ENCODE assay signal across 8 mouse cellular contexts in the genomic region with DNA sequence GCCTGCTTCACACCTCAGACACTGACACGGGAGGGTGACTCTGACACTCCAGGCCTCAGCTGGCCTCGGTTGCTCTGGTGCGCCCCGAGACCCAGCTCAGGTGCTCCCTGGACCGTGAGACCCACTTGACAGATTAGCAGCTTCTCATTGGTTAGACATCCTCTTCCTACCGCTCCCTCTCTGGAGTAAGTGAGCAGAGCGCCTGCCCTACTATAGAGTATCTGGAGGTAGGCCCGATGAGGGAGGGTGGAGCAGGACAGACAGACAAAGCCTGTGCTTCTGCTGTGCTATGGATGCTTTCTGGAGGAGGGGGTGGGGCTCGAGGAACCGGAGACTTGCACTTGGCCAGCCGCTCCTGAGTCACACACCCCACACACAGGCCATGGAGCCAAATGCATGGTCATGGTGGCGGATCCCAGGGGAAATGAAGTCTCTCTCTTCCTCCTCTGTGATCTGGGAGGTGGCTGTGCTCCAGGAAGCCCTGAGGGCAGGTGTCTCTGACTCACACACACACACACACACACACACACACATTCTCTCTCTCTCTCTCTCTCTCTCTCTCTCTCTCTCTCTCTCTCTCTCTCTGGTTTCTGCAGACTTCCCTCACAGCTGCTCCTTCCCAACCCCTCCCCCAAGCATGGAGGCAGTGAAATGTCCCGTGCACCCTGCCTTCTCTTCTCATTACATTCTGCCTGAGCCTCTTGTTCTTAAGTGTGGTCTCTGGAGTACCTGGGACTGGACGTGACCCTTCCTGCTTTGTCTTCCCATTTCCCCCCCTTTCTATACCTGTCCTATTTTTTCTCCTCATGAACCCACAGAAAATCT. TPM values are rescaled to one million over a fixed set of nuclear protein-coding genes. Genes with fewer than 3 reads are reported as not detected.
DNase-seq lines count a peak whose midpoint lies in the region; ATAC-seq lines count a peak whose summit lies in the region.
"Had no signal": no experiment of that assay in that cellular context is flagged by ENCODE, and none has a peak within 500 bp of the region (broad histone marks: within the 10 kb centered on the region; RNA-seq: fewer than 3 reads in every experiment).

No protein-coding gene starts in this region.

- 70% methylated on average over 14 of the region's 14 CpGs for WGBS in midbrain, embryonic 12.5 days
- 67% methylated on average over 14 of the region's 14 CpGs for WGBS in midbrain, embryonic 16.5 days
- 56% methylated on average over 13 of the region's 14 CpGs for WGBS in embryonic facial prominence, embryonic 14.5 days

- no peak overlapping the region for H3K4me2 ChIP-seq in midbrain, embryonic 12.5 days (replicated peaks)
- H3K4me2 ChIP-seq in midbrain, embryonic 16.5 days (ENCODE audit: low read length), result no peak overlapping the region
- no peak overlapping the region for H3K4me2 ChIP-seq in embryonic facial prominence, embryonic 14.5 days (ENCODE audit: low read depth, low read length)

- 0 out of 2 replicates have a peak, but pooled peaks cover 5% of the 10 kb centered on the region for H3K27me3 ChIP-seq in midbrain, embryonic 12.5 days
- no peaks in the 10 kb centered on the region for H3K27me3 ChIP-seq in midbrain, embryonic 16.5 days (ENCODE audit: control insufficient read depth, insufficient read depth, low read depth, low read length)
- no peaks in the 10 kb centered on the region for H3K27me3 ChIP-seq in embryonic facial prominence, embryonic 14.5 days (replicated peaks; ENCODE audit: control insufficient read depth, insufficient read depth, low read length)

- peak; percentile 68 for DNase-seq in embryonic facial prominence, embryonic 14.5 days (ENCODE audit: low spot score)
- peak; percentile 33 for DNase-seq in heart, postnatal 25 days (ENCODE audit: low spot score)
- peak; percentile 83 for DNase-seq in skeletal muscle tissue, adult 2 months (ENCODE audit: low read depth, low spot score)
- DNase-seq in cerebellum, adult 11 months, result no peak
- no peak for DNase-seq in frontal cortex, postnatal 14 days (ENCODE audit: low spot score in 2 of 2)
- DNase-seq: cerebellum, adult 8-10 months had no signal

- 0 out of 2 replicates have a peak, but pooled peaks have one; percentile 16 for ATAC-seq in midbrain, embryonic 12.5 days (ENCODE audit: low FRiP score, low read depth)
- no peak for ATAC-seq in midbrain, embryonic 16.5 days
- ATAC-seq in embryonic facial prominence, embryonic 14.5 days (ENCODE audit: low read depth), result peak; percentile 67

- H3K27ac ChIP-seq in midbrain, embryonic 12.5 days (replicated peaks), result no peak overlapping the region
- H3K27ac ChIP-seq in midbrain, embryonic 16.5 days (ENCODE audit: low read length), result no peak overlapping the region
- no peak overlapping the region for H3K27ac ChIP-seq in embryonic facial prominence, embryonic 14.5 days (replicated peaks; ENCODE audit: low read depth, low read length)

- H3K4me1 ChIP-seq in midbrain, embryonic 12.5 days, result no peaks in the 10 kb centered on the region
- no peaks in the 10 kb centered on the region for H3K4me1 ChIP-seq in midbrain, embryonic 16.5 days (ENCODE audit: control insufficient read depth, insufficient read depth, low read length)
- no peaks in the 10 kb centered on the region for H3K4me1 ChIP-seq in embryonic facial prominence, embryonic 14.5 days (ENCODE audit: control insufficient read depth, insufficient read depth, low read length)

- H3K9ac ChIP-seq in midbrain, embryonic 12.5 days (replicated peaks), result no peak overlapping the region
- no peak overlapping the region for H3K9ac ChIP-seq in midbrain, embryonic 16.5 days (ENCODE audit: low read depth, low read length)
- no peak overlapping the region for H3K9ac ChIP-seq in embryonic facial prominence, embryonic 14.5 days (ENCODE audit: low read depth, low read length)

- no peaks in the 10 kb centered on the region for H3K36me3 ChIP-seq in midbrain, embryonic 12.5 days
- no peaks in the 10 kb centered on the region for H3K36me3 ChIP-seq in midbrain, embryonic 16.5 days (ENCODE audit: control insufficient read depth, insufficient read depth, low read length)
- no peaks in the 10 kb centered on the region for H3K36me3 ChIP-seq in embryonic facial prominence, embryonic 14.5 days (ENCODE audit: control insufficient read depth, insufficient read depth, low read length)

- no peaks in the 10 kb centered on the region for H3K9me3 ChIP-seq in midbrain, embryonic 12.5 days
- no peaks in the 10 kb centered on the region for H3K9me3 ChIP-seq in midbrain, embryonic 16.5 days (replicated peaks; ENCODE audit: control insufficient read depth, low read length, poor library complexity, severe bottlenecking)
- H3K9me3 ChIP-seq in embryonic facial prominence, embryonic 14.5 days (ENCODE audit: control insufficient read depth, low read length), result no peaks in the 10 kb centered on the region

- H3K4me3 ChIP-seq in midbrain, embryonic 12.5 days, result no peak overlapping the region
- H3K4me3 ChIP-seq in midbrain, embryonic 16.5 days (ENCODE audit: low read depth, low read length), result no peak overlapping the region
- H3K4me3 ChIP-seq in embryonic facial prominence, embryonic 14.5 days (ENCODE audit: low read depth, low read length), result no peak overlapping the region

- intact Hi-C loops in heart, postnatal 25 days (cut with DNase I), result no loop called here

RNA-seq across cellular contexts. Expression of gene Atp2c2, which starts 9.3 kb away (rescaled TPM):
- polyA plus RNA-seq in midbrain, embryonic 12.5 days (2016; fragmentation: Nextera tagmentation; extraction: Ambion mirVana), result 0.47 and 0.64 TPM in 2 replicates
- polyA plus RNA-seq in midbrain, embryonic 16.5 days (2015; fragmentation: Nextera tagmentation; extraction: Ambion mirVana), result 0.18 and 0.20 TPM in 2 replicates
- 1.3 and 1.8 TPM in 2 replicates for polyA plus RNA-seq in embryonic facial prominence, embryonic 14.5 days (2014; fragmentation: Nextera tagmentation; extraction: Ambion mirVana)
- not detected for total RNA-seq in heart, postnatal 25 days (2021)

RNA-seq across cellular contexts. Expression of gene Wfdc1, which starts 42.9 kb away (rescaled TPM):
- polyA plus RNA-seq in midbrain, embryonic 12.5 days (2016; fragmentation: Nextera tagmentation; extraction: Ambion mirVana), result 2.4 and 3.1 TPM in 2 replicates
- polyA plus RNA-seq in midbrain, embryonic 16.5 days (2015; fragmentation: Nextera tagmentation; extraction: Ambion mirVana), result 6.0 and 6.3 TPM in 2 replicates
- polyA plus RNA-seq in embryonic facial prominence, embryonic 14.5 days (2014; fragmentation: Nextera tagmentation; extraction: Ambion mirVana), result 2.0 and 3.5 TPM in 2 replicates
- total RNA-seq in heart, postnatal 25 days (2021), result 10 to 100 TPM; 45.5 to 49.2 TPM

Comparison
In these comparisons a context has a peak if more than half of its experiments do, and no peak if none do; other contexts are left out.
1. DNase-seq: peak in embryonic facial prominence, embryonic 14.5 days (single experiment), heart, postnatal 25 days (single experiment) and skeletal muscle tissue, adult 2 months (single experiment); none in cerebellum, adult 11 months (single experiment) and frontal cortex, postnatal 14 days (0 of 2).